Mouse (Mus musculus): ENCODE measurements at regions not wholly inside any gene's neighbourhood (a gene's known extent, or its start where the extent isn't known, plus 50 kb on each side); places are given as distances from the start of the nearest gene placed in this dataset.

GRCm38 (mm10) chr1:35848160-35848954 is 219.8 kb upstream of the Hs6st1 start:
- no peak for TF ChIP-seq POLR2A (IDR thresholded peaks at IDR 0.05; ENCODE audit: control insufficient read depth in 1 of 2, insufficient read depth in 1 of 2, low read depth in 1 of 2, low read length in 2 of 2, poor library complexity in 1 of 2)
- TF ChIP-seq EP300 (IDR thresholded peaks at IDR 0.05; ENCODE audit: low read depth in 1 of 2, low read length in 2 of 2), result peak in 1 of 2 experiments; percentile 26; a peak in 1 of 4 replicates
- no peak for TF ChIP-seq MEF2A (IDR thresholded peaks at IDR 0.05; ENCODE audit: extremely low read depth, insufficient replicate concordance, low read depth, low read length, poor library complexity, severe bottlenecking)
- TF ChIP-seq CTCF (IDR thresholded peaks at IDR 0.05 in 2 of 3, conservative IDR thresholded peaks at IDR 0.05 in 1 of 3; ENCODE audit: control insufficient read depth in 1 of 3, insufficient read depth in 1 of 3, low read depth in 2 of 3, low read length in 3 of 3, poor library complexity in 1 of 3, severe bottlenecking in 1 of 3), result no peak
- TF ChIP-seq CHD2 (IDR thresholded peaks at IDR 0.05; ENCODE audit: low read length), result no peak
- no peak for TF ChIP-seq ZMIZ1 (IDR thresholded peaks at IDR 0.05; ENCODE audit: low read depth, low read length)
- TF ChIP-seq HCFC1 (IDR thresholded peaks at IDR 0.05; ENCODE audit: low read depth, low read length), result no peak
- TF ChIP-seq ZKSCAN1 (IDR thresholded peaks at IDR 0.05; ENCODE audit: low read depth, low read length), result no peak
- TF ChIP-seq ZNF384 (IDR thresholded peaks at IDR 0.05; ENCODE audit: low read depth, low read length), result no peak
- TF ChIP-seq RAD21 (IDR thresholded peaks at IDR 0.05; ENCODE audit: low read depth, low read length), result no peak
